Mouse (Mus musculus) hematopoietic stem cell, adult 5-6 weeks (primary cell): ENCODE measurements around the gene Spp2. TPM values are rescaled to one million over a fixed set of nuclear protein-coding genes. Genes with fewer than 3 reads are reported as not detected.

Source experiments
- total RNA-seq: library from RNA; stranded (forward); fragments of 172-1452, 232-1000 nt; gene quantifications from 2 replicates; pipeline ENCODE4 v1.2.3, GENCODE M21; 2017

The Spp2 gene
- total RNA-seq, 1 experiment from 2014 or later: not detected

Other genes with a start within 250 kb of the Spp2 start
- 0.25 and 0.65 TPM in 2 replicates for gene Ugt1a5, start 240.9 kb upstream of the Spp2 start, total RNA-seq
- 0.25 TPM in 1 of 2 replicates, not detected in the other for gene Ugt1a2, start 206.4 kb upstream of the Spp2 start, total RNA-seq
- 0.25 TPM in 1 of 2 replicates, not detected in the other for gene Dnajb3, start 201.2 kb upstream of the Spp2 start, total RNA-seq
- gene Ugt1a1, start 195.0 kb upstream of the Spp2 start, total RNA-seq: not detected in 2 replicates
- gene Mroh2a, start 180.0 kb upstream of the Spp2 start, total RNA-seq: 0.05 and 0.44 TPM in 2 replicates
- gene Hjurp, start 129.3 kb upstream of the Spp2 start, total RNA-seq: 206 and 220 TPM in 2 replicates
- not detected in 2 replicates for gene Trpm8, start 129.3 kb upstream of the Spp2 start, total RNA-seq
- 0.99 and 3.3 TPM in 2 replicates for gene Glrp1, start 103.1 kb downstream of the Spp2 start, total RNA-seq